Mouse (Mus musculus): ENCODE measurements around the gene Nagpa.
"Not testable (repeated sequence)": the region's sequence is repeated elsewhere in the genome, so short reads cannot be mapped to it uniquely, and the experiment has no call there.

The Nagpa gene

DNA sequence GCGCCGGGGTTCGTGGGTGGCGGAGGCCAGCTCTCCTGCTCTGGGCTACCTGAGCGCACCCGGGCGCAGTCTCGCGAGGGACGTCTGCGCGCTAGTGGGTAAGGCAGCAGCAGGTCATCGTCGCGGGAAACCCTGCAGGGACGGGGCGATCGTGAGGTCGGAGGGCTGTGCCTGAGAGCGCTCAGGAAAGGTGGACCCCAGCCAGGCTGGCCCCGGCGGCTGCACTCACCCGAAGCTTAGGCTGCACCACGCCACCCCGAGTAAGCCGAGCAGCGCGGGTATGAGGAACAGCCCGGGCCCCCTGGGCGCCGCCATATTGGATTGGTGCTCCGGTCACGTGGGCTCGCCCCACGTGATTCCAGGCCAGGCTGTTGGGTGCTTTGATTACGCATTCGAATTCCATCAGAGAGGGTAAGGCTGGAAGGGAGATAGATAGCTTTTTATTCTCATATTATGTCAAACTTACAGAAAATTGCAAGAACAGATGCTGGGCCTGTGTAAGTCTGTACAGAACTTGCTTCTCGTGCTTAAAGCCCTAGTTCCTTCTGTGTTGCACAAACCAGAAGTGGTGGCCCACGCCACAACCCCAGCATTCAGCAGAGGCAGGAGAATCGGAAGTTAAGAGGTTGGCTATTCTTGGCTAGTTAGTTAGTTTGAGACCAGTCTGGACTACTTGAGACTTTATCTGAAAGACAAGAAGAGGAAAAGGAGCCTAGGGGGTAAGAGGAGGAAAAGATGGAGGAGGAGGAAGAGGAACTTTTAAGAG lies at the start of gene Nagpa:
Gene Nagpa (minus strand): TSS at position 345 of the 766 bp plus-strand sequence.
- DNase-seq (ENCODE audit: low spot score), result peak; percentile 80

GRCm38 (mm10) chr16:5252260-5252659 lies 48.4 kb upstream of the Nagpa start:
- DNase-seq (ENCODE audit: low spot score), result no peak

GRCm38 (mm10) chr16:5250891-5251290 lies 47.1 kb upstream of the Nagpa start:
- no peak for DNase-seq (ENCODE audit: low spot score)

DNA sequence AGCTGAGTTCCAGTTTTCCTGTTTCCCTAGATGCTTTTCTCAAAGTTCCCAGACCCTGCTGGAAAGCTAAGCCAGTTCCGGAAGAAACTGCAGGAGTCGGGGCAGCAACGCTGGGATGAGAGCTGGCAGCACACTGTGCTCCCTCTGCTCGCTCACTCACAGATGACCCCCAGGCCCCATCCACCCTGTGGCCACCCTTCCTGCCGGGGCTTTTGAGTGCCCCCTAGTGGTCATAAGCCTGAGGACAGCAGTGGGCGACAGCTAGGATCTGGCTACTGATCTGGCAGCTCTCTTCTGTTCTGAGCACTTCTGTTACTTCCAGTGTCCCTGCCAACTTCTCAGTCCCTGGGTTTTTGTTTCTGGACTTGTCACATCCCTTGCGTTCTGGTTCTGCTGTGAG lies 40.6 kb upstream of the Nagpa start:
- peak; percentile 72 for DNase-seq (ENCODE audit: low spot score)

- DNase-seq (ENCODE audit: low spot score), result no peak
These were observed 39.1 kb upstream of the Nagpa start for GRCm38 (mm10) chr16:5242882-5243281.

- DNase-seq (ENCODE audit: low spot score), result no peak
These were observed 38.5 kb upstream of the Nagpa start for GRCm38 (mm10) chr16:5242355-5242754.

DNA sequence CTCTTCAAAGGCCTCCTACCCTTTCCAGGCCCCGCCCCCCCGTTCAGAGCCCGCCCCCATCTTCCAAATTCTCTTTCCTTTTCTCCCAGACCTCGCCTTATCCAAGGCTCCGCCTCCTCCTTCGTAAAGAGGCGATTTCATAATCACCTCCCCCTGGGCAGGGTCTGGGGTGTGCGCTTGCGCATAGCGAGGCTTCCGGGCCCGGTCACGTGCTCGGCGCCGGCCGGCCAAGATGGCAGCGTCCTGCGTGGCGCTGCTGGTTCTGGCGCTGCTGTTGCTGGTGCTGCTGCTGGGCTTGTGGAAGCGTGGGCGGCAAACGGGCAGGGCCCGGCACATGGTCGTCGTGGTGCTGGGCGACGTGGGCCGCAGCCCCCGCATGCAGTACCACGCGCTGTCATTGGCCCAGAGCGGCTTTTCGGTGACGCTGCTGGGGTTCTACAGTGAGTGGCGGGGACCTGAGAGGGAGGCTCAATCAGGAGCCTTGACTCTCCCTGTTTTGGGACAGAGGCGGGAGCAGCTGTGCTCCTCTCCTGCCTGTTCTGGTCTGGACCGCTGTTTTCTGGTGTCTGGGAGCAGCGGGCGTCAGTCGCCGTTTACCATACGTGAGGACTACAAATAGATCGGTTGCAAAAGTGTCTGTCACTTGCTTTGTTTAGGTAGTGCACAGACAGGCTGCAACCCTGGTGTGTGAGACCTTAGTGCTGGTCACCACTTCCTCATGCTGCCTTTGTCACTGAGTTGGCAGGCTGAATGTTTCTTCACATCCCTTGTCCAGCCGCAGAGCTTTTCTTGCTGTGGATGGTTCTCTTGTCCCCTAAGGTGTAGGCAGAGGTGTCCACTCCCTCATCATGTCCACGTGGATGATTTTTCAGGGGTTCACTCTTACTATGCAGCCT lies 29.9 kb upstream of the Nagpa start, which contains the start of gene Alg1:
Gene Alg1 (plus strand): TSS at position 204 of the 896 bp plus-strand sequence.
- DNase-seq (ENCODE audit: low spot score), result peak; percentile 96

- no peak for DNase-seq (ENCODE audit: low spot score)
These were observed 29.2 kb upstream of the Nagpa start for GRCm38 (mm10) chr16:5232982-5233381.

- not testable (repeated sequence) for DNase-seq (ENCODE audit: low spot score)
These were observed 24.3 kb upstream of the Nagpa start for GRCm38 (mm10) chr16:5228103-5228502.

DNA sequence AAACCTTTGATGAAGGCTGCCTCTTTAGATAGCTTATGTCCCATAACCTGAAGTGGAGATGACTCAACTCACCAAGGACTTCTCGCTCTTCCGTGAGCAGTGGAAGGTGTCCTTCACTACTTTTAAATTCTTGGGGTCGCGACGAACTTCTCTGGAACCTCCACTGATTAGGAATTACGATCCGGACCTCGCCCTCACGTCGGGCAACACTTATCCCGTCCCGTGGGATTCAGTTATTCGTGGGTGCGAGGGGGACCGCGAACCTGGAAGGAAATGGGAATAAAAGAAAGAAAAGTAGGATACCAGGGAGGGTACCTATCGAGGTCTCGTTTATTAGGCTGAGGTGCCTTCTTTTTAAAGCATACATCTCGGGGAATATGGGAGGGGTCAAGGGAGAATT lies 23.7 kb upstream of the Nagpa start:
- DNase-seq (ENCODE audit: low spot score), result not testable (repeated sequence)

DNA sequence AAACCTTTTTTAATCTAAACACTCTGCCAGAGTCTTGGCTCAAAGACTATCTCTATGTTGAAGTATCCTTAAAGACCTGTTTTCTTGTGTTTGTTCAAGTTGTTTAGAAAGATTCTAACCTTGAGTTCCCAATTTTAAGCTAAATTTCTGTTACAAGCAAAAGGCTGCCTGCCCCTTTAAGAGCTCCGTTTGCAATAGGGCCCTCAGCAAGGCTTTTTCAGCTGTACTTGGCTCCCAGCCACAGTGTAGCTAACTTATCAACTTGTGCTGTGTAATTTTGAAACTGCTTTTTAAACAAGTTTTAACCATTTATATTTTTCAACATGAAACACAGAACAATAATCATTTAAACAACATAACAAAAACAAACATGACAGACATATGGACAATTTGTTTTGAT lies 22.7 kb upstream of the Nagpa start:
- peak; percentile 43 for DNase-seq (ENCODE audit: low spot score)

DNA sequence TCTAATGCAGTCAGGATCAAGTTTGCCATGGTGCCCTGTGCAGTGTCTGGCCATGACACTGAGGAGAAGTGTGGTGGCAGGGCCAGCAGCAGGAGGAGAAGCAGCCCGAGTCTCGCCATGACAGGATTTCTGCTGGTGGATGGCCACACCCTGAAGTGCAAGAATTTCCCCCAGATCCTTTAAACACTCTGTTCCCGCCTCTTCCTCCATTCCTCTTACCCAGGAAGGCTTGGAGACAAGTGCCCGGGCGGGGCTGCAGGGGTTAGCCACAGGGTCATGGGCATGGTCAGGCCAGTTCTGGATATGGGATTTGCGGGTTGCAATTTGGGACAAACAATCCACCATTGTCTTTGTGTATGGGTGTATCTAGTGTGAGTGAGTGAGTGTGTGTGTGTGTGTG lies 18.3 kb upstream of the Nagpa start, which contains the start of gene AU021092:
Gene AU021092 (minus strand): TSS at position 160 of the 400 bp plus-strand sequence.
- DNase-seq (ENCODE audit: low spot score), result peak; percentile 68

DNA sequence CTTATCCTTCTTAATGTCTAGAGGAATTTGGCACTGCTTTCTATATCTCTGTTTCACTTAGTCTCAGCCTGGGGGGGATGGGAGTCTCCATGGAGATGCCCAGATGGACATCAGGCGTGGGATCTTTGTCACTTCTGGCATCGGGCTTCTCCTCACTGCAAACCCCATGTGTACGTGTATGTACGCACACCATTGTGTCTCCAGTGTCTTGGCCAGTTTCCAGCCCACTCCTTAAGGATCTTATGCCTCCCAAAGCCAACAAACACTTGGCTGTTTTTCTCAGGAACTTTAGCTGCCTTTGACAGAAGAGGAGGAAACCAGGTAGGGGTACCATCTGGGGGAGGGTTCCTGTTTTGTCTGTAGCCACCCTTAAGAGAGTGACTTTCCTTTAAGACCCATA lies 17.6 kb upstream of the Nagpa start:
- peak; percentile 35 for DNase-seq (ENCODE audit: low spot score)

- DNase-seq (ENCODE audit: low spot score), result no peak
These were observed 13.7 kb upstream of the Nagpa start for GRCm38 (mm10) chr16:5217341-5218133.

DNA sequence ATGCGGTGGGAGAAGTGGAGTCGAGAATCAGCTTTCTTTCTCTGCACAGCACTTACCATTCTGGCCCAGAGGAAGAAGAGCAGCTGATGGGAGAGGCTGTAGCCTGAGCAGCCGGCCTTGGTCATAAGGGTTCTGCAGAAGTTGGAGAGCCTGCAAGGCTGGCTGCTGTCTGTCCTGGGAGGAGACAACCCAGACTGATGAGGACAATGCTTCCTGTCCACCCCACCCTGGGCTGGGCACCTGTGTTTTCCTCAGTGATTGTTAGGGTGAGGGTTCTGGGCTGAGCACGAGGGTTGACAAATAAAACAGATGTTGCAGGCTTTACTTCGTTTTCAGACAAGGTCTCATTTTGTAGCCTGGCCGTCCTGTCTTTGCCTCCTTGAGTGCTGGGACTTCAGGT lies 12.9 kb upstream of the Nagpa start:
- no peak for DNase-seq (ENCODE audit: low spot score)

GRCm38 (mm10) chr16:5214126-5214525 lies 10.3 kb upstream of the Nagpa start:
- no peak for DNase-seq (ENCODE audit: low spot score)

DNA sequence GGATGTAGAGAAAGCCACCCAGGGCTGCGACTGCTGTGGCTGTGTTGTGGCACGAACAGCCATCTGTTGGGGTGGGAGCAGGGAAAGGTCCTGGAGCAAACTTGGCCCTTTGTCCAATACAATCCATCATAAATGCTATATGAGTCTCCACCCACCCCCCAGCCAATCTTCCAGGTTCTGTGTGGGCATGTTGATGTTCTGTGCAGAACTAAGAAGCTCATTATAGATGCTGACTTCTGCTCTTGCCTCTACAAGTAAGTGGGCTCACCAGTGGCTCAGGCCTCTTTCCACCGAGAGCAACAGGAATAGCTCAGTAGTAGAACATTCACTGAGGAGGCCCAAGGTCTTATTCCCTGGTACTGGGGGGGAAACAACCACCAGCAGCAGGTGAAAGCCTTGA lies 8.3 kb upstream of the Nagpa start:
- no peak for DNase-seq (ENCODE audit: low spot score)

DNA sequence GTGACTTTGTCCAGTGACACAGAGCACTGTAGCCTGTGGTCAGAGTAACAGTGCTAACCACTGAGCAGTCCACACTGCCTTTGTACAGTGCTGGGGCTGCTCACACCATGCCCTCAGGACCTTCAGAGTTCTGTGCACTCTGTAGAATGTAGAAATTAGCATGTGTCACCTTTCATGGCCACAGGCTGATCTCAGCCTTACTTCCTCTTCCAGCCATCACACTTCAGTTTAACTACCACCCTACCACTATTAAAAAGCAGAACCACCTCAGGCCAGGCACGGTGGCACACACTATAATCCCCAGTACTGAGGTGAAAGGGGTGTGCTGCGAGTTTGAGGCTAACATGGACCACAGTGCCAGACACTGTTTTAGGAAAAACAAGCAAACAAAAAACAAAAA lies 6.6 kb upstream of the Nagpa start:
- DNase-seq (ENCODE audit: low spot score), result no peak

- DNase-seq (ENCODE audit: low spot score), result no peak
These were observed 2.2 kb upstream of the Nagpa start for GRCm38 (mm10) chr16:5206051-5206450.

GRCm38 (mm10) chr16:5205431-5205970 lies 1.7 kb upstream of the Nagpa start:
- no peak for DNase-seq (ENCODE audit: low spot score)

DNA sequence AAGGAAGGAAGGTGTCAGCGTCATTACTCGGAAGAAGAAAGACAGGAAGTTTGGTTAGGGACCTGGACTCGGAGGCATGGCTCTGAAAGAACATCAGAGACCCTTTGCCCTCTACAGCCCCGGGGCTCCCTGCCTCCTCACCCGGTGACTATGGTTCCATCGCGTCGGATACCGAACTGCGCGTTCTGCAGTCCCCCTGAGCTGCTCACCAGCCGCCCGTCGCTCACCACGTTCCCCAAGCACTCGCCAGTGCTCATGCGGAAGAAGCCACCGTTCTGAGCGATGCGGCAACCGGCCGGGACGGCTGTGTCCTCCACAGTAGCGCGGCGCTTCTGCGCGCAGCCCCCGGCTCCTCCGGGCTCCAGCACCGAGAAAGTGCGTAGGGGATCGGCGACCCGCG lies 612 bp downstream of the Nagpa start:
- peak; percentile 9 for DNase-seq (ENCODE audit: low spot score)

GRCm38 (mm10) chr16:5202681-5203080 lies 1.1 kb downstream of the Nagpa start:
- DNase-seq (ENCODE audit: low spot score), result peak; percentile 56
